In the genomic region with DNA sequence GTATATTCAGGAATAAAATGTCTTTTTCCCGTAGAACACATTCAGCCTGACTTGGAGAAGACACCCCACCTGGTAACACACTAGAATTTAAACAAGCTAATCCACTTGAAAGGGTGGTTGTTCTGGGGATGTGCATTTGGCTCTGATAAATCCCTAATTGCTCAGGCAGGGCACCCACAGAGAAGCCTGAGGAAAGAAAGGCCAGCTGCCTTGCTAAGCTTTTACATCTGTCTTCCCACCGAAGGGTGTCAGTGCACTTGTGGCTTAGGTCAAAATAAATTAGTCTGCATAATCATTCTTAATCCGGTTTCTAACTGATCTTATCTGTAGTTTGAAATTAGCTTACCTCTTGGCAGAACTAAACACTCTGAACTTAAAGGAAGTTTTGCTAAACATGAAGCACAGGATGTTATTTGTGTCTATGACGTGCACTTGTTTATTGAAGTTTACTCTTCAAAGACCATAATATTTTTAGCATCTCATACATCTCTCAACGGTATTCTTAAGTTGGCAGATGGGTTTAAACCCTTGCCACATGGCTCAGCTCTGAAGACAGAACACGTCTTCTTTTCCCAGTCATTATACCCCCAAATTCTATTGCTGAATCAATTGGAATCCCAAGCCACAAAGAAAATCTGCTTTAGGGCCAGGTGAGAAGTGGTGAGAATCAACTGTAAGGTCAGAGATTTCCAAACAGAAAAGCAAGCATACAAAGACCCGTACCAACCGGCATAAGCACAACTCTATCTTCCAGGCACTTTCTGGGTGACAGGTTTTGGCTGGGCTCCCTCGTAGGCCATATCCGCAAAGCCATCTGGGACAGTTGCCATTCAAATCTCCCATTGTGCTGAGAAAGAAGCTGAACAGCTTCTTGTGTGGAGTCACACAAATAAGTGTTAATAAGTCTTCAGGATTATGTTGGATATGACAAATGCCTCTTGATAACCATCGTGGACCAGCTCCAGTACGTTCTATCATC, we compare ENCODE assay signal across 9 mouse cellular contexts.
DNase-seq lines count a peak whose midpoint lies in the region; ATAC-seq lines count a peak whose summit lies in the region.
"Had no signal": no experiment of that assay in that cellular context is flagged by ENCODE, and none has a peak within 500 bp of the region (broad histone marks: within the 10 kb centered on the region; RNA-seq: fewer than 3 reads in every experiment).

No protein-coding gene starts in this region.

- no peak overlapping the region for H3K4me3 ChIP-seq in midbrain, embryonic 11.5 days (ENCODE audit: low read depth, low read length)
- H3K4me3 ChIP-seq in midbrain, embryonic 16.5 days (ENCODE audit: low read depth, low read length): no peak overlapping the region
- no peak overlapping the region for H3K4me3 ChIP-seq in hindbrain, embryonic 12.5 days

- WGBS in midbrain, embryonic 11.5 days: 40% methylated on average over 12 of the region's 12 CpGs
- WGBS in midbrain, embryonic 16.5 days: 23% methylated on average over 12 of the region's 12 CpGs
- WGBS in hindbrain, embryonic 12.5 days: 67% methylated on average over 12 of the region's 12 CpGs

- H3K4me1 ChIP-seq in midbrain, embryonic 11.5 days (ENCODE audit: control insufficient read depth, insufficient read depth, low read length): no peaks in the 10 kb centered on the region
- no peaks in the 10 kb centered on the region; the same call in 1 of the 2 replicates for H3K4me1 ChIP-seq in midbrain, embryonic 16.5 days (ENCODE audit: control insufficient read depth, insufficient read depth, low read length)
- no peaks in the 10 kb centered on the region for H3K4me1 ChIP-seq in hindbrain, embryonic 12.5 days

- peak; percentile 13 for DNase-seq in adrenal gland, postnatal 14 days
- DNase-seq in adrenal gland, postnatal 25 days: no peak
- DNase-seq in midbrain, embryonic 11.5 days (ENCODE audit: low spot score, missing footprints): no peak
- DNase-seq in lung, adult 18-20 months: peak; percentile 10 to 58
- DNase-seq in retina, postnatal 1 day: peak; percentile 73
- DNase-seq in right cerebral cortex, postnatal 10 days (ENCODE audit: low spot score in 2 of 2): no peak
- DNase-seq: right cerebral cortex, postnatal 4 days had no signal

- H3K36me3 ChIP-seq in midbrain, embryonic 11.5 days (ENCODE audit: control insufficient read depth, insufficient read depth, low read length): no peaks in the 10 kb centered on the region
- no peaks in the 10 kb centered on the region for H3K36me3 ChIP-seq in midbrain, embryonic 16.5 days (ENCODE audit: control insufficient read depth, insufficient read depth, low read length)
- no peaks in the 10 kb centered on the region for H3K36me3 ChIP-seq in hindbrain, embryonic 12.5 days

- peak; percentile 65; the same call in 1 of the 2 replicates for ATAC-seq in midbrain, embryonic 11.5 days (ENCODE audit: low FRiP score)
- ATAC-seq in midbrain, embryonic 16.5 days: no peak
- ATAC-seq in hindbrain, embryonic 12.5 days (ENCODE audit: low FRiP score): no peak

- H3K9me3 ChIP-seq in midbrain, embryonic 11.5 days (ENCODE audit: control insufficient read depth, low read length): no peaks in the 10 kb centered on the region
- H3K9me3 ChIP-seq in midbrain, embryonic 16.5 days (replicated peaks; ENCODE audit: control insufficient read depth, low read length, poor library complexity, severe bottlenecking): no peaks in the 10 kb centered on the region
- H3K9me3 ChIP-seq in hindbrain, embryonic 12.5 days (replicated peaks): no peaks in the 10 kb centered on the region

- H3K4me2 ChIP-seq in midbrain, embryonic 11.5 days: no peak overlapping the region
- no peak overlapping the region for H3K4me2 ChIP-seq in midbrain, embryonic 16.5 days (ENCODE audit: low read length)
- no peak overlapping the region for H3K4me2 ChIP-seq in hindbrain, embryonic 12.5 days (replicated peaks)

- no peak overlapping the region for H3K27ac ChIP-seq in midbrain, embryonic 11.5 days (ENCODE audit: low read depth, low read length)
- H3K27ac ChIP-seq in midbrain, embryonic 16.5 days (ENCODE audit: low read length): no peak overlapping the region
- H3K27ac ChIP-seq in hindbrain, embryonic 12.5 days: no peak overlapping the region

- no peaks in the 10 kb centered on the region for H3K27me3 ChIP-seq in midbrain, embryonic 11.5 days (ENCODE audit: control insufficient read depth, insufficient read depth, low read length)
- no peaks in the 10 kb centered on the region for H3K27me3 ChIP-seq in midbrain, embryonic 16.5 days (ENCODE audit: control insufficient read depth, insufficient read depth, low read depth, low read length)
- H3K27me3 ChIP-seq in hindbrain, embryonic 12.5 days: no peaks in the 10 kb centered on the region

- no peak overlapping the region for H3K9ac ChIP-seq in midbrain, embryonic 11.5 days (ENCODE audit: low read length)
- H3K9ac ChIP-seq in midbrain, embryonic 16.5 days (ENCODE audit: low read depth, low read length): no peak overlapping the region
- H3K9ac ChIP-seq in hindbrain, embryonic 12.5 days: no peak overlapping the region

Comparison
In these comparisons a context has a peak if more than half of its experiments do, and no peak if none do; other contexts are left out.
1. DNase-seq: peak in adrenal gland, postnatal 14 days (single experiment), lung, adult 18-20 months (2 of 2) and retina, postnatal 1 day (single experiment); none in adrenal gland, postnatal 25 days (single experiment), midbrain, embryonic 11.5 days (single experiment) and right cerebral cortex, postnatal 10 days (0 of 2).